Mouse (Mus musculus): ENCODE measurements around the gene Pla2g2c. TPM values are rescaled to one million over a fixed set of nuclear protein-coding genes. Genes with fewer than 3 reads are reported as not detected.

Pla2g2c gene
- total RNA-seq, 2 experiments from 2014 or later: not detected

DNA sequence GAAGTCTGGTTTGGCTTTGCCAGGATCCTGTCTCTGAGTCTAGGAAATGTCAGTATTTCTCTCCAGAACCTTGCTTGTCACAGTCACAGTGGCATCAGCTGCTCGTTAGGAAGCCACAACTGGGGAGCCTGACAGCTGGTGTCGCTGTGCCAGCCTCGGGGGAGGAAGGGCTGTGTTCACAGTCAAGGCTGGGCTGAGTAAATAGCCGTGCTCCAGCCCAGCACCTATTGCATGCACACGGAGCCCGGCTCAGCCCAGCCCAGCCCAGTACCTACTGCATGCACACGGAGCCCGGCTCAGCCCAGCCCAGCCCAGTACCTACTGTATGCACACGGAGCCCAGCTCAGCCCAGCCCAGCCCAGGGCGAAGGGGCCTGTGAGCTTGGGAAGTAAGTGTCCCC lies 23.3 kb downstream of the Pla2g2c start:
- ATAC-seq (ENCODE audit: poor library complexity, severe bottlenecking): no peak

DNA sequence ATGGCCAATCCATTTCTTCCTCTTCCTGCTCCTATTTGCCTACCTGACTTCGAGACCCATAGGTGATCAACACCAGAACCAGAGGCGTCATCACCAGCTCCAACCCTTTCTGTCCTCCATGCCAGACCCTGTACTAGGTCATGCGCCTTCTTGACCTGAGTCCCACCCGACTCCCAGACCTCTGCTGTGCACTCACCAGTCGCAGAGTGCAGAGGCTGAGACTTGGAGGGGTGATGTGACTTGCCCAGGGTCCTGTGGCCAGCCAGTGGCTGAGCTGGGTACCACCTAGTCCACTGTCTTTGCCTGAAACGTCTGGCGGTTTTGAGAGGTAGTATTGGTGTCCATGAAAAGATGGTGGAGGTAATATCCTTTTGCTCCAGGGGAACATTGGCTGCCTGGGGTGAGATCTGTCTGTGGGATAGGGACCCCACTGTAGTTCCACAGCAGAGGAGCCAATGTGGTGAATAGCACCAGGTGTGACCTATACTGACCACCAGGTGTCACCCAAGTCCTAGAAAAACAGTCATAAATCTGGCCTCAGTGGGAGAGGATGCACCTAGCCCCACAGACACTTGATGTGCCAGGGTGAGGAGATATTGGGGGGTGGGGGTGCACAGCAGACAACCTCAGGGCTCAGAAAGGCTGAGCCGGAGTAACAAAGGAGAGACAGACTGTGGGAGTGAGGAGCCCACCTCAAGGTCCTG lies 23.9 kb downstream of the Pla2g2c start:
- ATAC-seq (ENCODE audit: poor library complexity, severe bottlenecking): no peak

DNA sequence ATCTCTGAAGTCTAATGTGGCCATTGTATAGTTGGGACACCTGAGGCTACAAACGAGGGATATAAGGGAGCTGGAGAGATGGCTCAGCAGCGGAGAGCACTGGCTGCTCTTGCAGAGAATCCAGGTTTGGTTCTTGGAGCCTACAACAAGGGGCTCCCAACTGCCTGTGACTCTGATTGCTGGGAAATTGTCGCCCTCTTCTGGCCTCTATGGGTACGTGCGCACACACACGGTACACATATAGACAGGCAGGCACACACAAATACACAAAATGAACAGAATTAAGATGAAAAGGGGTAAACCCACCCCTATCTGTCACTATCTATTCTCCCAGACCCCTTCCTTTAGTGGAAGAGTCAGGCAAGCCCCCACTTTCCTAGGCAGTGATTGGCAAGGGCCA lies 28.0 kb downstream of the Pla2g2c start:
- ATAC-seq (ENCODE audit: poor library complexity, severe bottlenecking): no peak

DNA sequence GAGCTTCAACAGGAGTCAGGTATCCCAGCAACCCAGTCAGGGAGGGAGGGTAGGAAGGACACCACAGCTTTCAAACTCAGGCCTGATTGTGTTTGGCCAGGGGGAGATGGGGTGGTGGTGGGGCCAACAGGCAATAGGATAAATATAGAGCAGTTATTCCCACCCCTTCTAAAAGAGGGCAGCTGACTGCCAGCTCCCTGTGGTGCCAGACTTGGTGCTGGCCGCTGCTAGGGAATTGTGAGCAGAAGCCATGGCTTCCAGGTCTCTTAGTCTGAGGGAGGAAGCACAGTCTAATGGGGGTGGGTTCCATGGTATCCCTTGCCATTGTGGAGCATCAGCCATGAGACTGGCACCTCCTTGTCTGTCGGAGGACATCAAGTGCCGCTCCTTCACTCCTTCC lies 29.0 kb downstream of the Pla2g2c start:
- ATAC-seq (ENCODE audit: poor library complexity, severe bottlenecking): no peak

DNA sequence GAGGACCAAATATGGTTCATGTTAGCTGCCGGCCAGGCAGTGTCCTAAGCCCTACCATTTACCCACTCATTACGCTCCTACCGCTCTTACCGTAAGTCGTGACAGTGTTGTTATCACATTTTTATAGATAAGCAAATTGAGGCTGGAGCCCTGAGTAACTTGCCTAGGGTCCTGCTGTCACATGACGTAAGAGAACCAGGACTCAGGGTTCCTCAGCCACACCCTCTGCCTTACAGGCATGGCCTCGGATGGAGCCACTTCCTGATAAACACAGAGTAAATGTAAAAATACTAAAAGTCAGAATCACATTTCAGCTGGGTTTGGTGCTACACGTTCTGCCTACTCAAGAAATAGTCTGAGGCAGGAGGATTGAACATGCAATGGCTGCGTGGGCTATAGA lies 29.8 kb downstream of the Pla2g2c start:
- ATAC-seq (ENCODE audit: poor library complexity, severe bottlenecking): no peak

DNA sequence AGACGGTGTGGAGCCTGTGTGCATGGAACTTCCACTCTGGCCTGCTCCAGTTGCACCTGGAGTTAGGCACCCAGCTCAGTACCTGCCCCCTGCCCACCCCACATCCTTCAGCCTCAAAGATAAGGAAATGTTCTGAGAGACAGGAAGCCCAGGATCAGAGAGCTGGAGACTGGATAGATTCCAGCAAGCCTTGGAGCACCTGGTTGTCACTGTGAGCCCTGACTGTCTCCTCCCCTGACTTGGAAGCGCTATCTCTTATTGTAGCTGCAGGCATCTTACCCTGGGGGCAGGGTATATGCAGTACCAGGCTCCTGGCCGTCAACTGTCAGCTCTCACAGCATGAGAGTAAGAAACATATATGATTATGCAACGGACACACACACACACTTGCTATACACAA lies 30.8 kb downstream of the Pla2g2c start:
- no peak for ATAC-seq (ENCODE audit: poor library complexity, severe bottlenecking)

DNA sequence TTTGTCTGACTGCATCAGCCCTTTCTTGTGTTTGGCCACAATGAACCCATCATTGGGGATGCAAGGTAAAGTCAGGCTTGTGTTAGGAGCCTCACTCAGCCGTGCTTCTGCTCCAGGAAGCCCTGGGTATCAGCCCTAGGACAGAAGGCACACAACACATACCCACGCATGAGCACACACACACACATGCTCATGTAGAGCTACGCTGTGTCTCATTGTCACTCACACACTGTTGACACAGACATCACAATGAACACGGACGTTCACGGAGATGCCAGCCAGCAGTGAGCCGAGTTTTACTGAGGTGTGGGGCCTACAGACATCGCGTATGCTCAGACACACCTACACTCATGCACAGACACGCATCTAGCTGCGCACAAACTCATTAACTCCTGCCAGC lies 31.4 kb downstream of the Pla2g2c start:
- no peak for ATAC-seq (ENCODE audit: poor library complexity, severe bottlenecking)

DNA sequence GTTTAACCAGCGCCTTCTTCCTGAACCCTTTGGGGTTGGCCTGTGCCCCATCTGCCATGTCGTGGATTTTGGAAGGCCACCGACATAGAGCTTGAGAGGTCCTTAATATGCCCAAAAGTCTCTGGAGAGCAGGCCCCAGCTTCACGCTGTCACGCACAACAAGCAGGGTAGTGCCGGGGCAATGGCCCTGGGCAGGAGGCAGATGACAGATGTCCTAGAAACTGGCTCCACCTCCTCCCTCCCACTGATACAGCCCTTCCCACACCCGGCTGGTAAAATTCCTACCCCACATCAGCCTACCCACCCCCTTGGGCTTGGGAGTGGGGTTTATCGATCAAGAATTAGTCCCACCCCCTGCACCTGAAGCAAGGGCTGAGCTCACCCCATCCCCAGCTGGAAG lies 32.8 kb downstream of the Pla2g2c start, which contains the start of gene Pla2g2f:
Pla2g2f (minus strand) TSS at position 211 of the 400 bp plus-strand sequence.
- no peak for ATAC-seq (ENCODE audit: poor library complexity, severe bottlenecking)

DNA sequence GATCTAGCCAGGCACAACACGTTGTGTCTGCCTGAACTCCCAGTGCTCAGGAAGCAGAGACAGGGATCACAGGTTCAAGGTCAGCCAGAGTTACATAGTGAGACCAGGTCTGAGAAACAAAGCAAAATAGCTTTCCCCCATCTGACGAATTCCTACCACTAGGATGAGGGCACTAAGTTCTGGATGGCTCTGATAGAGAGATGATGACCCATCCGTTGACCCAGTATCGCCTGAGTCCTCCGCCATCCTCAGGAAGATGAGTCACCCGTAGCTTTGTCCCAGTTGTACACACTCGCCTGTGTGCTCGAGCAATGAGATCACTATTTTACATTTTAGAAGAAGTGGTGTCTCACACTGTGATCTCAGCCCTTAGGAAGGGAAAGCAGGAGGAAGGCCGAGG lies 37.7 kb downstream of the Pla2g2c start:
- ATAC-seq (ENCODE audit: poor library complexity, severe bottlenecking): no peak

DNA sequence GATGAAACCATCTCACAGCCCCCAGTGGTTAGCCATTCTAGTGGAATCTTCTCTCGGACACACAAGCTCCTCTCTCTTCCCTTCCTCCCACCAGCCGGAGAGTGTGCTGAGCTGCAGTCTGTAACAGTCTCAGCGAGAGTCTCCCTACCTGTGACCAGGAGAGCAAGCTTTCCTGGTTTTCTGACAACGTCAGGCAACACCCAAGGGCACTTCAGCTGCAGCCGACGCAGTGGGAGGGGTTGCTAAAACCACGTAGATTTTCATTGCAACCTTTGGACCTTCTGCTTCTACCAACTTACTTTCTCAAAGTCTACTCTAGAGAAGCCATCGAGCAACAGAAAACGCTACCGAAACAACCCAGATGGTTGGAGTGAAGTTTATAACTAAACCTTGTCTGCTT lies 47.4 kb downstream of the Pla2g2c start:
- no peak for ATAC-seq (ENCODE audit: poor library complexity, severe bottlenecking)

DNA sequence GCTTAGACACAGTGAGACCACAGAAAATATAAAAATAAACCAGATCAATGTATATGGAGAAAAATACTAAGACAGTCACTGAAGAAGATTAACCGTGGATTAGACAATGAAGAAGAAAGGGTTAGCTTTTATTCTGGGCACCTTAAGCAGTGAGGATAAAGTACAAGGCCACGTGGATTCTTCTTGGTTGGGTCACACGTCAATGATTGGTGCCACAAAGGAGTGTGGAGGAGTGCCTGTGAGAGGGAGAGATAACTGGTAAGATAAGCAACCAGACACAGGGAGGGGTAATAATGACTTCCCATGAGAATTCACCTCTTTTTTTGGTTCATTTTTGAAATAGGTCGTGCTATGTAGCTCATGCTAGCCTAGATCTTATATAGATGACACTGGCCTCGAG lies 47.8 kb downstream of the Pla2g2c start:
- ATAC-seq (ENCODE audit: poor library complexity, severe bottlenecking): no peak

DNA sequence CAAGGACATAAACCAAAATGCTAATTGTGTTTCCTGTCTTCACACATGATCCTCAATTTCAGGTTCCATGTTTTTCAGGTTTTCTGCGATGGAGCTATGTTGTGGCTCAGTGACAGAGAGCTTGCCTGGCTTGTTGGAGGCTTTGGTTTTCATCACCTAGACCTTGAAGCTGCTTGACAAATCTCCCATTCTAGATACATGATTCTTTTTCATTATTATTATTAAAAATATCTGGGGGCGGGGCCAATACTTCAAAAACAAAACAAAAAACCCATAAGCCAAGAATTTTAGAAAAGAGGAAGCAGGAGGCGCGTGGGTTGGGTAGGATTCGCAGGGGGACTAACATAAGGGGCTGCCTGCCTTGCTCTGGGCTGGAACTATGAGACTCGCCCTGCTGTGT lies 50.8 kb downstream of the Pla2g2c start, which contains the start of gene Pla2g2d:
Pla2g2d (plus strand) TSS at position 301 of the 400 bp plus-strand sequence.
- ATAC-seq (ENCODE audit: poor library complexity, severe bottlenecking): no peak

DNA sequence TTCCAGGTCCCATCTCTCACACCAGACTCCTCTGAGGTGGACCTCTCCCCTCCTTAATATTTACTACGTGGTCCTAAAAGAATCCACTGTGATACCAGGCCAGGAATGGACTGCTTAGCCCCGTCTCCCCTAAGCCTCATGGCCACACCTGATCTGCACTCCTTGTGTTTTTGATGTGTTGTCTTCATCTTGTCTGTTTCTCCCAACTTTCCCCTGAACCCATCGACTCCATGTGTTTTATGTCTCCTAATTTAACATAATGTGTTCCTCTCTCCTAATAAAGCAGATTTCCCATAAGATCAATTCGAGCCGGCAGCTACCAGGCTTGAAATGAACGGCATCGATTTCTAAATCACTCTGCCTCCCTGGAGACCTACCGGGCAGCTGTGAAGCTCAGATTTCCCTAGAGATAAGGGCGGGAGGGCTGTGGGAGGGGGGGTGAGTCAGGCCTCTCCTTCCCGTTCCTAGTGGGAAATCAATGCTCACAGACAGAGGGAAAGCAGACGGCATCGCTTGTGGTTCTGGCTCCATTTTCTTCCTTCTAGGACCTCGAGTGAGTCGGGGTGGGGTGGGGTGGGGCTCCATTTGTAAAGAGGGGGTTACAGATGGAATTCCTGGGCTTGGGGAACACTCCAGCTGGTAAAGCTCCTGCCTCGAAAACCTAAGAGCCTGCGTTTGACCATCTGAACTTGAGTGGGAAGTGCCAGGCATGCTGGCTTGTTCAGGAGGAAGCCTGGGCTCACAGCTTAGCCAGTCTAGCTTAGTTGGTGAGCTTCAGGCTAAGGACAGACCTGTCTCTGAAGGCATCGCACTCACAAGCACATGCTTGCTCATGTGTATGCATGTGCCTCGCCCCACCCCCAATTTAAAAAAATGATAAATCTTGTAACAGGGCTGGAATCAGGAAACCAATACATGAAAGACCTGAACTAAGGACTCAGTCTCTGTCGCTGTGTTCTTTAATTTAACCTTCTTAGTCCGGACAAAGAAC lies 53.1 kb downstream of the Pla2g2c start:
- ATAC-seq (ENCODE audit: poor library complexity, severe bottlenecking): no peak

DNA sequence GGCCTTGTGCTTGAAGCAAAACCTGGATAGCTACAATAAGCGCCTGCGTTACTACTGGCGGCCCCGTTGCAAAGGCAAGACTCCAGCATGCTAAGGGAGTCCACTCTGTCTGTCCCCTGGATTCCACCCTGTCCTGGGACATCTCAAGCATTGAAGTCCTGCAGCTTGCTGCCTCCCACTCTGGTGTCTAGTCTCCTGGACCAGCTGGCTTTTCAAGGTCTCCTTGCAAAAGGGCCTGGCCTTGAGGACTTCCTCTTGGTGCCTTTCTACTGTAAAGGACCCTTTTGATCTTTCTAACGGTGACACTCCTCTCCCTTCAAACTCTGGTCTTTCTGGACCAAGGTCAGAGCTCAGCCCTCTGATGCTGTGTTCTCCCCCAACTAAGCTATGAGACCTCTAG lies 55.7 kb downstream of the Pla2g2c start:
- no peak for ATAC-seq (ENCODE audit: poor library complexity, severe bottlenecking)

DNA sequence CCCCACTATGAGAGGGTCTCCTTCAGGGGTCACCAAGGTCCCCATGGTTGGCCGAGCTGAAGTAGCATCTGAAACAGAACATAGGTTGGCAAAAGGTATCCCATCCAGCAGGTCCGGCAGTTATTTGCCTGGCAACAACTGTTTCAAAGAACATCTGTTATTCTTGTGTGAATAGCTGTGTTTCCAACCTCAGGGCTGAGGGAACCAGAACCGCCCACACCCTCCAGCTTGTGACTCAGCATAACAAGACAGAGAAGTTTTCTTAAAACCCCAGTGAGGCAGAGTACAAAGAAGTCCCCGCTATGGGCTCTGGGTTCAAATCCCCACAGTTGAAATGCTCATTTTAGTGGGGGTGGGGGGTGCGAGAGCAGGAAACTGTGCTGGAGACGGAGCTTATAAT lies 57.5 kb downstream of the Pla2g2c start:
- no peak for ATAC-seq (ENCODE audit: poor library complexity, severe bottlenecking)

DNA sequence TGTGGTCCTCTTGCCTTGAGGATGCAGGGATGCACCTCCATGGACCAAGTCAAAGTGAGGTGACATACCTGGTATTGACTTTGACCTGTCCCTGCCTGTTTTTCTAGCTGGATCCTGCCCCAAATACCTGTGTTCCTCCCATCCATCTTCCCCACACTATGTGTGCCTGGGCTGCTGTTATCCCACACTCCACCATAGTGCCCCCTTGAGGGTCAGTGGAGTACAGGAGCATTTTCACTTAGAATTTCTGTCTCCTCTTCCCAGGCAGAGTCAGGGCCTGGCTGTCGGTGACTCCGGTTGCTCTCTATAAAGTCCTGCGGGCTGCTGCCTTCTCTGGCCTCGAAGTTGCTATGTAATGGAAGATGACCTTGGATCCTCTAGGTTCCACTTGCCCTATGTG lies 61.1 kb downstream of the Pla2g2c start:
- no peak for ATAC-seq (ENCODE audit: poor library complexity, severe bottlenecking)

DNA sequence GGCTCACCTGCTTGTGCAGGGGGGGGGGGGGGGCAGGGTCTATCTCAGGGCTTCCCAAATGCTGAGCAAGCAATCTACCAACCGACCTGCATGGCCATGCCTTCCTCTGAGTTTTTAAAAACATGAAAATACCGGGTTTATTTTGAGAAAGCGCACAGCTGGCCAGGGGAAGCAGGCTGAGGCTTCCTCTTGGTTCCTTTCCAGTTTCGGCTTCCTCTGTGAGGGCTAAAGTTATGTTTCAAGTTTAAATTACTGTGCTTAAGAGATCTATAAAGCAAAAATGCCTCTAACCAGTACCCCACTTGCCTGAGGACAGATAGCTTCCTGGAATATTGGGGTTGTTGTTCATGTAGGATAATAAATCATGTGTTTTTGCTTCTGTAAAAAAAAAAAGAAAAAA lies 61.5 kb downstream of the Pla2g2c start:
- no peak for ATAC-seq (ENCODE audit: poor library complexity, severe bottlenecking)

DNA sequence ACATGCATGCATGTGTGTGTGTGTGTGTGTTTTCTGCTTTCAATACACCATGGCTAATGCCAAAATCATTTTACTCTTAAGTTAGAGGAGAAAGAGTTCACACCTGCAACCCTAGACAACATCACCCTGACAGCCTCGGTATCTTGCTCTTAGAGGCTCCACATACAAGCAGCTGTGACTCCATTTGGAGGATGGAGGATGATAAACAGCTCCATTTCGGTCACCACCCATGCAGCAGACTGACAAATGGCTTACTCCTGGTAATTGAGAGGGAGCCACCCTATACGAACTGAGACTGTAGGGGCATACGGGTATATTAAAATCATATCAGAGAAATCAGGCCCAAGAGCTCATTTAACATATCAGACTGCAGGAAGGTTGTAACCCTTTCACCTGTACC lies 63.8 kb downstream of the Pla2g2c start:
- no peak for ATAC-seq (ENCODE audit: poor library complexity, severe bottlenecking)

DNA sequence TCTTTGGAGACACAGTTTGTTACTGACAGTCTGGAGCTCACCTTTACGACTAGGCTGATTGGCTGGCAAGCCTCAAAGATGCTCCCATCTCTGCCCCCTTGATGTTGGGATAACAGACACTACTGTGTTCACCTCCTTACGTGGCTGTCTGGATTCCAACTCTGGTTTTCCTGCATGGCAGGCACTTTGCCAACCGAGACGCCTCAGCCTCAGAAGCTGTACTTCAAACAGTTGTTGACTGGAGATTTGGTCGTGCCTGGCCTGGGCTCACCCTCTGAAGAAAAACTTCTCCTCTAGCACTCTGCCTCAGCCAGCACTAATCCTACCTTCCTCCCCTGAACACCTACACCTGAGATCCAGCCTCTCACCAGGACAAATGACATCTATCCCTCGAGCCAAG lies 66.9 kb downstream of the Pla2g2c start:
- no peak for ATAC-seq (ENCODE audit: poor library complexity, severe bottlenecking)

DNA sequence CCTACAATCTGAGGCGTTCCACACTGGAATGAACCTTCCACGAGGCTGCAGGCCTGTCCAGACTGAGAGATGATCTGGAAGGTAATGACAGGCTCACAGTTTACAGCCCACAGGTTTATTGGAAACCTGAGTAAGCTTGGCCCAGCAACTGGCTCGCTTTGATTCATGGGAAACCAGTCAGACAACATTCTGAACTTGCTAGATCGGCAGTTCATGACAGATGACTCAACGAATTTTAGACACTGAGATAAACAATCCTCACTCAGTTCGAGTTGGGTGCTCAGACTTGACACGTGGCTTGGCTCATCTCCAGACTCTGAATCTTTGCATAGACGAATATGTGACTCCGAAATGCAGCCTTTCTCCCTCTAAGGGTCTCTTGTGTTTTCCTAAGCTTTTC lies 68.0 kb downstream of the Pla2g2c start:
- no peak for ATAC-seq (ENCODE audit: poor library complexity, severe bottlenecking)

DNA sequence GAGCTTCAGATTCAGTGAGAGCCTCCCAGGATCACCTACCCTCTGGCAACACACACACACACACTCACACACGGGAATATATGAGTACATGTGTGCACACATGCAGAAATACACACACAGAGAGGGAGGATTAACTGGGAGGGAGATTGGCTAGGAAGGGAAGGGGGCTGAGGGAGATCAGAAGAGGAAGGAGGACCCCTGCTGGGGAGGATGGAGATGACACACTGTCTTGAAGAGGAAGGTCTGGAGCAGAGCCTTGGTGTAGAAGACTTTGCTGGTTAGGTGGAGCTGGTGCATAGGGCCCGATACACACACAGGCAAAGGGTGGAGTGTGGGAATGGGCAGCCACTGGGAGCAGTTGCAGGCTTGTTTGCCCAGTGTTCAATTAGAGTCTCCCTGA lies 68.7 kb downstream of the Pla2g2c start:
- no peak for ATAC-seq (ENCODE audit: poor library complexity, severe bottlenecking)

DNA sequence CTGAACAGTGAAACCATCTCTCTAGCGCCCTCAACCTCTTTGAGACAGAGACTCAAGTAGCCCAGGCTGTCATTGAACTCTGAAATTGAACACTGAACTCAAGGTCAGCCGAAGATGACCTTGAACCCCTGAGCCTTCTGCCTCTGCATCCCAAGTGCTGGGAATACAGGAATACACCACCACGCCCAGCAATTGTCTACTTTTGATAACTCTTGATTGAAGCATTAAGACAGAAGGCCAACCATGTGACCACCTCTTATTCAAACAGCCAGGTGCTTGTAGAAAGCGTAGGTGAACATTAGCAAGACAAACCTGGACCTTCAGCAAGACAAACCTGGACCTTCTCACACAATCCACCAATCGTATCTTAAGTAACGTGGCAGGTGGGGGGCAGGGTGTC lies 69.8 kb downstream of the Pla2g2c start:
- ATAC-seq (ENCODE audit: poor library complexity, severe bottlenecking): no peak
